Mouse (Mus musculus) CD4-positive naive resting alpha-beta T cell, adult 57 days (primary cell): Measurements from ENCODE around the gene Hp1bp3. TPM values are rescaled to one million over a fixed set of nuclear protein-coding genes. Genes with fewer than 3 reads are reported as not detected.

ENCODE experiments used
- total RNA-seq: library from RNA; stranded (reverse); gene quantifications from one replicate; pipeline ENCODE4 v1.2.4, GENCODE M21; 2023

Gene Hp1bp3
- 205 TPM for total RNA-seq

DNA sequence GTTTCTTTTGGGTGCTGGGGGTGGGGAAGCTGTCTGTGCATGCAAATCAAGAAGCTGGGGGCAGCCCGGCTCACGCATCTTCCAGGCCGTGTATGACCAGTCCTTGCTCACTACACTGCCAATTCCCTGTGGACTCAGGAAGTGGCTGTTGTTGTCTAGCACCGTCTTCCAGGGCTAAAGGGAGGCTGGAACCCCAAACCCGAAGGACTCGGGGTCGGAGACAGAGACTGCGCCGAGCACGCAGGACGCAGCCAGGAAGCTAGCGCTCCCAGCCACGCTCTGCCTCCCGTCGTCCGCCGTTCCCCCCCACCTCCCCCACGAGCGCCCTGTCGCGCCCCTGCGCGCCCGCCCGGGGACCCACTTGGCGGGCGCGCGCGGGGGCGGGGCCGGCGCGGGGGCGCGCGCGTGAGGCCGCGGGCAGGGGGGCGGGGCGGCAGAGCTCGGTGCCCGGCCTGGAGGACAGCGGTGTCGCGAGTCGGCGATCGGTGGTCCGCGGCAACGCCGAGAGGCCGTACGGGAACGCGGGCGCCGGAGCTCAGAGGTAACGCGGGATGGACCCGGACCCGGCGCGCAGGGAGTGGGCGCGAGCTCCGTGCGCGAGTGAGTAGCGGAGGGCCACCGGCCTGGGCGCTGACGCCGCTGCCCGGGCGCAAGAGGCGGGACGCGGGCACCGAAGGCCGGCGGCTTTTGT is at the start of gene Hp1bp3:
TSS of gene Hp1bp3 (plus strand) at position 97 of the 691 bp plus-strand sequence.

DNA sequence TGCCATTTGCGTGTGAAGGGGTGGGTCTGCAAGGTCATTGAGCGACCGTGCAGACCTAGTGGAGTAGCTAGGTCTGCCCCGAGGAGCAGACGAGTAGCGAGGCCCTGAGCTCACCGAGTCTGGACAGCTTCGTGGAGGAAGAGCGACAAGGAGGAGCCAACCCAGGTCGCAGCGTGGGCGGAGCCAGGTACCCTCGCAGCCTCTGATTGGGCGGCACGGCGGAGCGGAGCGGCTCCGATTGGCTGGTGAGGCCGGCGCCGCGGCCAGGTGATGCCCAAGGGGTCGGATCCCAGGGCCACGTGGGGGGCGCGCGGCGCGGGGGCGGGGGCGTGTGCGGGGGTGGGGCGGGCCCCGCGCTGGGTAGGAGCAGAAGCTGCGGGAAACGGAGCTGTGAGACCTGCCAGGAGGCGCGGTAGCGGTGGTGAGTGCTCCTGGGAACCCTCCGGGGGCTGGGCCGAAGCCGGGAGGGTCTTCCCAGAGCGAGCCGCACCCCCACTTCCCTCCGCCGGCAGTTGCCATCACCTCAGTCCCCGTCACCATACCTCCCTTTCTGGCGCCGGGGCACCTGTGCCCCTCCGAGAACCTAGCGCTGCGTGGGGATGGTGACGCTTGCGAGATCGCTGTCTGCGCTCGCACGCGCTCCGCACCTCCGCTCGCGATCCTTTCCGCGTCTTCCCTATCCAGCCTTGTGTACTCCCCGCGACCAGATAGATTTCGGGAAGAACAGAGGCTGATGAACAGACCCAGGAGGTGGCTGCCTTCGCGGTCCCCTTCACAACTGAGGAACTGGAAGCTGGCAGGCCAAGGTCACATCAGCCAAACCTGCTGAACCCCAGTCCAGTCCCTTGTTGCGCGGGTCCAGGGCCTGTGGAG is 34.2 kb downstream of the Hp1bp3 start, which contains the start of the genes Sh2d5 and Kif17:
TSS of gene Sh2d5 (plus strand) at position 316 of the 873 bp plus-strand sequence.
TSS of gene Kif17 (plus strand) at position 348 of the 873 bp plus-strand sequence.

Other genes with a start within 250 kb of the Hp1bp3 start
- 145 TPM for gene Eif4g3, start 223.3 kb upstream of the Hp1bp3 start, total RNA-seq
- gene Sh2d5, start 34.1 kb downstream of the Hp1bp3 start, total RNA-seq = 0.92 TPM
- not detected for gene Kif17, start 34.1 kb downstream of the Hp1bp3 start, total RNA-seq
- 66.1 TPM for gene Ddost, start 88.4 kb downstream of the Hp1bp3 start, total RNA-seq
- 50.7 TPM for gene Pink1, start 110.0 kb downstream of the Hp1bp3 start, total RNA-seq
- gene Cda, start 151.7 kb downstream of the Hp1bp3 start, total RNA-seq = not detected
- not detected for gene Fam43b, start 180.2 kb downstream of the Hp1bp3 start, total RNA-seq
- gene Mul1, start 218.4 kb downstream of the Hp1bp3 start, total RNA-seq = 29.9 TPM
- gene Camk2n1, start 238.0 kb downstream of the Hp1bp3 start, total RNA-seq = 0.95 TPM